Mouse (Mus musculus): ENCODE data around the gene Klk6.

GRCm38 (mm10) chr7:43781541-43781940, 42.8 kb upstream of the Klk6 start:
- TF ChIP-seq CTCF (IDR thresholded peaks at IDR 0.05; ENCODE audit: borderline replicate concordance, insufficient read depth, low read length) (no peak), POLR2A (IDR thresholded peaks at IDR 0.05; ENCODE audit: low read depth, low read length) (no peak)
